ENCODE assay signal across 8 mouse cellular contexts in genomic region chr2:14054716-14055115, GRCm38 (mm10). TPM values are rescaled to one million over a fixed set of nuclear protein-coding genes. Genes with fewer than 3 reads are reported as not detected.
DNase-seq lines count a peak whose midpoint lies in the region; ATAC-seq and TF ChIP-seq lines count a peak whose summit lies in the region.

No protein-coding gene starts in this region.

- H3K4me3 ChIP-seq in kidney, embryonic 15.5 days (replicated peaks), result peak overlapping the region; percentile 68
- peak overlapping the region; percentile 65 for H3K4me3 ChIP-seq in intestine, embryonic 14.5 days (ENCODE audit: low read depth, low read length)
- H3K4me3 ChIP-seq in midbrain, postnatal 0 days (ENCODE audit: low read depth, low read length), result peak overlapping the region; percentile 75

- H3K4me1 ChIP-seq in kidney, embryonic 15.5 days, result peaks cover 12% of the 10 kb centered on the region
- no peaks in the 10 kb centered on the region for H3K4me1 ChIP-seq in intestine, embryonic 14.5 days (replicated peaks; ENCODE audit: control insufficient read depth, insufficient read depth, low read length)
- no peaks in the 10 kb centered on the region for H3K4me1 ChIP-seq in midbrain, postnatal 0 days (ENCODE audit: insufficient read depth, low read length)

- peak overlapping the region; percentile 52 for H3K9ac ChIP-seq in kidney, embryonic 15.5 days
- peak overlapping the region; percentile 68 for H3K9ac ChIP-seq in intestine, embryonic 14.5 days (ENCODE audit: low read length)
- H3K9ac ChIP-seq in midbrain, postnatal 0 days (replicated peaks; ENCODE audit: low read length, poor library complexity, severe bottlenecking), result peak overlapping the region; percentile 71

- no peak for TF ChIP-seq CTCF in midbrain, postnatal 0 days (IDR thresholded peaks at IDR 0.05)

- H3K27ac ChIP-seq in kidney, embryonic 15.5 days, result peak overlapping the region; percentile 89
- peak overlapping the region; percentile 87 for H3K27ac ChIP-seq in intestine, embryonic 14.5 days (ENCODE audit: low read depth)
- H3K27ac ChIP-seq in midbrain, postnatal 0 days (ENCODE audit: low read depth, low read length), result peak overlapping the region; percentile 91

- H3K4me2 ChIP-seq in kidney, embryonic 15.5 days, result peak overlapping the region; percentile 73
- H3K4me2 ChIP-seq in intestine, embryonic 14.5 days (ENCODE audit: low read length), result peak overlapping the region; percentile 67
- peak overlapping the region; percentile 75 for H3K4me2 ChIP-seq in midbrain, postnatal 0 days (ENCODE audit: low read depth, low read length, poor library complexity, severe bottlenecking)

- no peak for DNase-seq in kidney, adult 9 months
- DNase-seq in embryo, embryonic 11.5 days (ENCODE audit: low read depth, low spot score), result peak; percentile 14
- DNase-seq in intestine, embryonic 14.5 days (ENCODE audit: low spot score), result no peak
- no peak for DNase-seq in midbrain, postnatal 0 days (ENCODE audit: low spot score)
- DNase-seq in gastrocnemius, postnatal 4 days (ENCODE audit: low spot score in 2 of 2), result no peak
- no peak for DNase-seq in gastrocnemius, adult 18-20 months (ENCODE audit: low spot score)

- no peaks in the 10 kb centered on the region for H3K27me3 ChIP-seq in kidney, embryonic 15.5 days
- H3K27me3 ChIP-seq in intestine, embryonic 14.5 days (replicated peaks; ENCODE audit: control insufficient read depth, insufficient read depth, low read length), result no peaks in the 10 kb centered on the region
- no peaks in the 10 kb centered on the region for H3K27me3 ChIP-seq in midbrain, postnatal 0 days (ENCODE audit: insufficient read depth, low read length)

- WGBS in kidney, embryonic 15.5 days, result 2% methylated on average over 6 of the region's 6 CpGs
- 4% methylated on average over 6 of the region's 6 CpGs for WGBS in intestine, embryonic 14.5 days
- 4% methylated on average over 6 of the region's 6 CpGs for WGBS in midbrain, postnatal 0 days

- H3K36me3 ChIP-seq in kidney, embryonic 15.5 days, result no peaks in the 10 kb centered on the region
- no peaks in the 10 kb centered on the region for H3K36me3 ChIP-seq in intestine, embryonic 14.5 days (ENCODE audit: control insufficient read depth, insufficient read depth, low read length)
- no peaks in the 10 kb centered on the region for H3K36me3 ChIP-seq in midbrain, postnatal 0 days (ENCODE audit: insufficient read depth, low read length)

- H3K9me3 ChIP-seq in kidney, embryonic 15.5 days (replicated peaks), result no peaks in the 10 kb centered on the region
- no peaks in the 10 kb centered on the region for H3K9me3 ChIP-seq in intestine, embryonic 14.5 days (ENCODE audit: control insufficient read depth, low read length)
- H3K9me3 ChIP-seq in midbrain, postnatal 0 days (ENCODE audit: low read length), result no peaks in the 10 kb centered on the region

- peak; percentile 1; the same call in 1 of the 2 replicates for ATAC-seq in kidney, embryonic 15.5 days (replicated peaks; ENCODE audit: low FRiP score)
- ATAC-seq in intestine, embryonic 14.5 days (replicated peaks; ENCODE audit: low FRiP score, low TSS enrichment, low read depth), result peak; percentile 10; the same call in 1 of the 2 replicates
- peak; percentile 36 for ATAC-seq in midbrain, postnatal 0 days (ENCODE audit: low FRiP score)
- no peak for ATAC-seq in monocyte, adult 5-6 weeks (replicated peaks; ENCODE audit: insufficient number of reproducible peaks, low FRiP score, low TSS enrichment, poor library complexity, severe bottlenecking)

RNA-seq across cellular contexts. Expression of gene Hacd1, which starts 1.2 kb away (rescaled TPM):
- polyA plus RNA-seq in kidney, embryonic 15.5 days (2015; fragmentation: Nextera tagmentation; extraction: Ambion mirVana), result 59.6 and 60.1 TPM in 2 replicates
- 125 and 135 TPM in 2 replicates for polyA plus RNA-seq in intestine, embryonic 14.5 days (2014; fragmentation: Nextera tagmentation; extraction: Ambion mirVana)
- 51.2 and 66.4 TPM in 2 replicates for total RNA-seq in midbrain, postnatal 0 days (2014; rRNA removed)
- polyA plus RNA-seq in midbrain, postnatal 0 days (2015; fragmentation: Nextera tagmentation; extraction: Ambion mirVana), result 81.5 and 83.4 TPM in 2 replicates
- total RNA-seq in monocyte, adult 5-6 weeks (2017), result 0.53 to 3.6 TPM in 2 of 3 replicates, not detected in the other
- total RNA-seq in gastrocnemius, postnatal 4 days (2021), result 100 to 1,000 TPM; 210 to 241 TPM
- total RNA-seq in gastrocnemius, adult 18-20 months (2021), result 10 to 100 TPM; 54.6 to 81.4 TPM

RNA-seq across cellular contexts. Expression of gene Stam, which starts 19.2 kb away (rescaled TPM):
- polyA plus RNA-seq in kidney, embryonic 15.5 days (2015; fragmentation: Nextera tagmentation; extraction: Ambion mirVana), result 65.0 and 67.0 TPM in 2 replicates
- 68.4 and 71.8 TPM in 2 replicates for polyA plus RNA-seq in intestine, embryonic 14.5 days (2014; fragmentation: Nextera tagmentation; extraction: Ambion mirVana)
- total RNA-seq in midbrain, postnatal 0 days (2014; rRNA removed), result 93.8 and 106 TPM in 2 replicates
- polyA plus RNA-seq in midbrain, postnatal 0 days (2015; fragmentation: Nextera tagmentation; extraction: Ambion mirVana), result 104 and 105 TPM in 2 replicates
- 21.5 to 33.8 TPM (median 26.1 TPM) in 3 replicates for total RNA-seq in monocyte, adult 5-6 weeks (2017)
- total RNA-seq in gastrocnemius, postnatal 4 days (2021), result 10 to 100 TPM; 54.4 to 65.3 TPM
- total RNA-seq in gastrocnemius, adult 18-20 months (2021), result 10 to 100 TPM; 18.5 to 20.4 TPM

Comparison
In these comparisons a context has a peak if more than half of its experiments do, and no peak if none do; other contexts are left out.
1. RNA of gene Hacd1, which starts 1.2 kb away (total RNA-seq): 210 to 241 TPM in gastrocnemius, postnatal 4 days, 54.6 to 81.4 TPM in gastrocnemius, adult 18-20 months and 51.2 to 66.4 TPM in midbrain, postnatal 0 days; 0.53 to 3.6 TPM in monocyte, adult 5-6 weeks; every median in the first group is over 10 times any median in the second.
2. Peak in every context shown above with its lines, with median percentiles within 50 percentile points of each other: H3K27ac ChIP-seq, H3K4me2 ChIP-seq, H3K4me3 ChIP-seq and H3K9ac ChIP-seq.